In genomic region chr9:62521541-62521940, GRCm38 (mm10) we compare ENCODE assay signal across 9 mouse cellular contexts. TPM values are rescaled to one million over a fixed set of nuclear protein-coding genes. Genes with fewer than 3 reads are reported as not detected.
DNase-seq lines count a peak whose midpoint lies in the region; ATAC-seq and TF ChIP-seq lines count a peak whose summit lies in the region.
"Had no signal": no experiment of that assay in that cellular context is flagged by ENCODE, and none has a peak within 500 bp of the region (broad histone marks: within the 10 kb centered on the region; RNA-seq: fewer than 3 reads in every experiment).

No protein-coding gene starts in this region.

- WGBS in kidney, postnatal 0 days, result 37% methylated on average over 9 of the region's 9 CpGs
- WGBS in heart, embryonic 11.5 days (ENCODE audit: insufficient replicate concordance), result 47% methylated on average over 9 of the region's 9 CpGs
- WGBS in liver, postnatal 0 days (ENCODE audit: insufficient replicate concordance), result 44% methylated on average over 9 of the region's 9 CpGs
- WGBS in neural tube, embryonic 13.5 days, result 49% methylated on average over 9 of the region's 9 CpGs

- no peak for TF ChIP-seq EP300 in liver, postnatal 0 days (IDR thresholded peaks at IDR 0.05; ENCODE audit: low read depth)

- ATAC-seq in kidney, postnatal 0 days (replicated peaks; ENCODE audit: low FRiP score, low read depth), result no peak
- no peak for ATAC-seq in heart, embryonic 11.5 days (replicated peaks; ENCODE audit: insufficient number of reproducible peaks, low FRiP score, low TSS enrichment)
- no peak for ATAC-seq in liver, postnatal 0 days
- 0 out of 2 replicates have a peak, but pooled peaks have one; percentile 10 for ATAC-seq in neural tube, embryonic 13.5 days (ENCODE audit: low read depth)

- no peak for TF ChIP-seq CTCF in kidney, postnatal 0 days (IDR thresholded peaks at IDR 0.05; ENCODE audit: low read depth)
- TF ChIP-seq CTCF in liver, postnatal 0 days (IDR thresholded peaks at IDR 0.05; ENCODE audit: low read depth), result no peak

- H3K36me3 ChIP-seq in kidney, postnatal 0 days (ENCODE audit: insufficient read depth, low read length), result no peaks in the 10 kb centered on the region
- no peaks in the 10 kb centered on the region for H3K36me3 ChIP-seq in heart, embryonic 11.5 days (ENCODE audit: control insufficient read depth, insufficient read depth, low read length)
- H3K36me3 ChIP-seq in liver, postnatal 0 days (replicated peaks; ENCODE audit: insufficient read depth, low read length), result no peaks in the 10 kb centered on the region
- H3K36me3 ChIP-seq in neural tube, embryonic 13.5 days, result no peaks in the 10 kb centered on the region

- H3K4me1 ChIP-seq in kidney, postnatal 0 days (replicated peaks; ENCODE audit: insufficient read depth, low read length), result peaks cover 21% of the 10 kb centered on the region; the same call in 1 of the 2 replicates
- H3K4me1 ChIP-seq in heart, embryonic 11.5 days (ENCODE audit: control insufficient read depth, insufficient read depth, low read length), result peaks cover 48% of the 10 kb centered on the region
- H3K4me1 ChIP-seq in liver, postnatal 0 days (ENCODE audit: insufficient read depth), result no peaks in the 10 kb centered on the region
- H3K4me1 ChIP-seq in neural tube, embryonic 13.5 days (replicated peaks), result peaks cover 98% of the 10 kb centered on the region

- H3K4me3 ChIP-seq in kidney, postnatal 0 days (replicated peaks; ENCODE audit: low read depth, low read length), result no peak overlapping the region
- H3K4me3 ChIP-seq in heart, embryonic 11.5 days (ENCODE audit: low read depth, low read length), result no peak overlapping the region
- H3K4me3 ChIP-seq in liver, postnatal 0 days (ENCODE audit: low read depth, low read length), result no peak overlapping the region
- H3K4me3 ChIP-seq in neural tube, embryonic 13.5 days, result no peak overlapping the region

- no peaks in the 10 kb centered on the region for H3K27me3 ChIP-seq in kidney, postnatal 0 days (ENCODE audit: insufficient read depth, low read length)
- H3K27me3 ChIP-seq in heart, embryonic 11.5 days (ENCODE audit: control insufficient read depth, insufficient read depth, low read length), result no peaks in the 10 kb centered on the region; the same call in 1 of the 2 replicates
- no peaks in the 10 kb centered on the region for H3K27me3 ChIP-seq in liver, postnatal 0 days (ENCODE audit: insufficient read depth, low read length)
- no peaks in the 10 kb centered on the region for H3K27me3 ChIP-seq in neural tube, embryonic 13.5 days

- DNase-seq in kidney, postnatal 0 days (ENCODE audit: low spot score), result no peak
- DNase-seq in kidney, postnatal 14 days, result no peak
- DNase-seq in liver, postnatal 0 days, result no peak
- no peak for DNase-seq in right cerebral cortex, postnatal 10 days (ENCODE audit: low spot score in 2 of 2)
- DNase-seq in B cell, adult 2 months, result no peak
- no peak for DNase-seq in adrenal gland, postnatal 36 days

- H3K9ac ChIP-seq in kidney, postnatal 0 days (ENCODE audit: low read depth, low read length), result no peak overlapping the region
- peak overlapping the region; percentile 46; the same call in 1 of the 2 replicates for H3K9ac ChIP-seq in heart, embryonic 11.5 days (ENCODE audit: low read depth, low read length)
- no peak overlapping the region; the same call in 1 of the 2 replicates for H3K9ac ChIP-seq in liver, postnatal 0 days (replicated peaks)
- peak overlapping the region; percentile 52 for H3K9ac ChIP-seq in neural tube, embryonic 13.5 days

- no peak overlapping the region for H3K4me2 ChIP-seq in kidney, postnatal 0 days (ENCODE audit: low read length)
- H3K4me2 ChIP-seq in heart, embryonic 11.5 days, result no peak overlapping the region
- H3K4me2 ChIP-seq in liver, postnatal 0 days (ENCODE audit: low read depth, low read length), result no peak overlapping the region
- H3K4me2 ChIP-seq in neural tube, embryonic 13.5 days, result 0 out of 2 replicates have a peak overlapping the region, but pooled peaks have one; percentile 9

- peak overlapping the region; percentile 58 for H3K27ac ChIP-seq in kidney, postnatal 0 days
- H3K27ac ChIP-seq in heart, embryonic 11.5 days (ENCODE audit: low read depth, low read length), result peak overlapping the region; percentile 10; the same call in 1 of the 2 replicates
- peak overlapping the region; percentile 11; the same call in 1 of the 2 replicates for H3K27ac ChIP-seq in liver, postnatal 0 days (ENCODE audit: low read depth)
- peak overlapping the region; percentile 71 for H3K27ac ChIP-seq in neural tube, embryonic 13.5 days (replicated peaks)

- no peaks in the 10 kb centered on the region for H3K9me3 ChIP-seq in kidney, postnatal 0 days (replicated peaks; ENCODE audit: low read length)
- H3K9me3 ChIP-seq in heart, embryonic 11.5 days (replicated peaks; ENCODE audit: control insufficient read depth, low read length), result no peaks in the 10 kb centered on the region
- H3K9me3 ChIP-seq in liver, postnatal 0 days (ENCODE audit: low read length), result no peaks in the 10 kb centered on the region
- no peaks in the 10 kb centered on the region for H3K9me3 ChIP-seq in neural tube, embryonic 13.5 days

RNA-seq across cellular contexts. Expression of gene Coro2b, which starts 15.3 kb away (rescaled TPM):
- 11.0 and 12.0 TPM in 2 replicates for polyA plus RNA-seq in kidney, postnatal 0 days (2015; fragmentation: Nextera tagmentation; extraction: Ambion mirVana)
- 3.7 TPM in 2 replicates for polyA plus RNA-seq in heart, embryonic 11.5 days (2014; fragmentation: Nextera tagmentation; extraction: Ambion mirVana)
- 0.87 and 0.89 TPM in 2 replicates for polyA plus RNA-seq in liver, postnatal 0 days (2015; fragmentation: Nextera tagmentation; extraction: Ambion mirVana)
- polyA plus RNA-seq in neural tube, embryonic 13.5 days (2015; fragmentation: Nextera tagmentation; extraction: Ambion mirVana), result 41.5 and 43.8 TPM in 2 replicates
- total RNA-seq in adrenal gland, postnatal 36 days (2021), result 10 to 100 TPM in 1 of 2 experiments, 1 to 10 TPM in 1; 8.4 to 14.6 TPM
- total RNA-seq: neutrophil, adult 5-6 weeks had no signal

Comparison
In these comparisons a context has a peak if more than half of its experiments do, and no peak if none do; other contexts are left out.
1. H3K27ac ChIP-seq: peak in every context shown above with its lines; median percentile 71 in neural tube, embryonic 13.5 days; 58 in kidney, postnatal 0 days; 11 in liver, postnatal 0 days; 10 in heart, embryonic 11.5 days.
2. H3K9ac ChIP-seq: peak in heart, embryonic 11.5 days (single experiment) and neural tube, embryonic 13.5 days (single experiment); none in kidney, postnatal 0 days (single experiment) and liver, postnatal 0 days (single experiment).